Mouse (Mus musculus) right cerebral cortex, adult 2 months (tissue): ENCODE measurements around the gene Drc1.

Experiments used
- DNase-seq, 2 experiments: peaks; one replicate each; pipeline ENCODE4 v3.0.0; 2021 to 2022; ENCODE audit warnings: low spot score in 2 of 2

The Drc1 gene

GRCm38 (mm10) chr5:30285944-30286799, 5.0 kb downstream of the Drc1 start:
- DNase-seq: no peak

- no peak for DNase-seq
Measured at GRCm38 (mm10) chr5:30287106-30287882, 6.1 kb downstream of the Drc1 start.

- DNase-seq: no peak
Measured at GRCm38 (mm10) chr5:30340815-30341214, 59.6 kb downstream of the Drc1 start.

GRCm38 (mm10) chr5:30341601-30342365, 60.6 kb downstream of the Drc1 start:
- DNase-seq: no peak

- peak; percentile 50 to 59 for DNase-seq
Measured at GRCm38 (mm10) chr5:30342601-30343015, 61.4 kb downstream of the Drc1 start.

GRCm38 (mm10) chr5:30343107-30343506, 61.9 kb downstream of the Drc1 start:
- DNase-seq: peak; percentile 73 to 77

GRCm38 (mm10) chr5:30343886-30344285, 62.7 kb downstream of the Drc1 start:
- DNase-seq: no peak

GRCm38 (mm10) chr5:30353605-30354004, 72.4 kb downstream of the Drc1 start:
- no peak for DNase-seq

GRCm38 (mm10) chr5:30355114-30355513, 73.9 kb downstream of the Drc1 start:
- no peak for DNase-seq

- no peak for DNase-seq
Measured at GRCm38 (mm10) chr5:30355559-30356159, 74.5 kb downstream of the Drc1 start.

GRCm38 (mm10) chr5:30356647-30357046, 75.5 kb downstream of the Drc1 start:
- no peak for DNase-seq

GRCm38 (mm10) chr5:30358436-30359099, 77.4 kb downstream of the Drc1 start:
- DNase-seq: no peak

- no peak for DNase-seq
Measured at GRCm38 (mm10) chr5:30367405-30367804, 86.2 kb downstream of the Drc1 start.

GRCm38 (mm10) chr5:30369426-30369825, 88.2 kb downstream of the Drc1 start:
- peak; percentile 34 to 42 for DNase-seq

- DNase-seq: no peak
Measured at GRCm38 (mm10) chr5:30382876-30383275, 101.7 kb downstream of the Drc1 start.

- DNase-seq: no peak
Measured at GRCm38 (mm10) chr5:30387726-30388125, 106.5 kb downstream of the Drc1 start.

- no peak for DNase-seq
Measured at GRCm38 (mm10) chr5:30389836-30390235, 108.6 kb downstream of the Drc1 start.

GRCm38 (mm10) chr5:30391473-30391872, 110.3 kb downstream of the Drc1 start:
- peak; percentile 75 to 81 for DNase-seq

- DNase-seq: peak in 1 of 2 experiments; percentile 6
Measured at GRCm38 (mm10) chr5:30400521-30400920, 119.3 kb downstream of the Drc1 start.

GRCm38 (mm10) chr5:30401165-30401564, 120.0 kb downstream of the Drc1 start:
- DNase-seq: peak in 1 of 2 experiments; percentile 15

GRCm38 (mm10) chr5:30406876-30407275, 125.7 kb downstream of the Drc1 start:
- no peak for DNase-seq
